In genomic region chr4:66894547-66894946, GRCm38 (mm10) we compare ENCODE assay signal across 13 mouse cellular contexts.
DNase-seq lines count a peak whose midpoint lies in the region; ATAC-seq lines count a peak whose summit lies in the region.
"Had no signal": no experiment of that assay in that cellular context is flagged by ENCODE, and none has a peak within 500 bp of the region (broad histone marks: within the 10 kb centered on the region; RNA-seq: fewer than 3 reads in every experiment).

No protein-coding gene starts in this region.

- DNase-seq in forebrain, embryonic 14.5 days (ENCODE audit: low spot score) = no peak
- DNase-seq in 3134 (ENCODE audit: extremely low read depth, insufficient read length, low spot score) = peak; percentile 70
- peak; percentile 47 for DNase-seq in embryo, embryonic 11 days
- DNase-seq in cerebellum, adult 18-20 months = no peak
- no peak for DNase-seq in spleen, postnatal 10 days (ENCODE audit: low spot score in 2 of 2)
- DNase-seq in left cerebral cortex, postnatal 25 days (ENCODE audit: low spot score in 2 of 2) = no peak
- DNase-seq: gastrocnemius, postnatal 14 days; kidney, adult 11 months; liver, postnatal 0 days had no signal

- 60% methylated on average over 2 of the region's 2 CpGs for WGBS in forebrain, embryonic 13.5 days
- 68% methylated on average over 2 of the region's 2 CpGs for WGBS in forebrain, embryonic 14.5 days
- WGBS in heart, embryonic 13.5 days = 6% methylated on average over 2 of the region's 2 CpGs

- H3K9ac ChIP-seq in forebrain, embryonic 13.5 days = no peak overlapping the region
- no peak overlapping the region for H3K9ac ChIP-seq in forebrain, embryonic 14.5 days (ENCODE audit: low read length)
- no peak overlapping the region for H3K9ac ChIP-seq in heart, embryonic 13.5 days
- H3K9ac ChIP-seq: embryonic facial prominence, embryonic 13.5 days; liver, postnatal 0 days had no signal

- H3K36me3 ChIP-seq in forebrain, embryonic 13.5 days (ENCODE audit: poor library complexity, severe bottlenecking) = no peaks in the 10 kb centered on the region
- H3K36me3 ChIP-seq in forebrain, embryonic 14.5 days (ENCODE audit: control insufficient read depth, insufficient read depth, low read length) = no peaks in the 10 kb centered on the region
- H3K36me3 ChIP-seq in heart, embryonic 13.5 days = no peaks in the 10 kb centered on the region
- H3K36me3 ChIP-seq: embryonic facial prominence, embryonic 13.5 days had no signal

- H3K9me3 ChIP-seq in forebrain, embryonic 13.5 days (replicated peaks) = no peaks in the 10 kb centered on the region
- H3K9me3 ChIP-seq in forebrain, embryonic 14.5 days (replicated peaks; ENCODE audit: control insufficient read depth, low read length) = no peaks in the 10 kb centered on the region
- no peaks in the 10 kb centered on the region for H3K9me3 ChIP-seq in heart, embryonic 13.5 days
- H3K9me3 ChIP-seq: embryonic facial prominence, embryonic 13.5 days had no signal

- H3K27me3 ChIP-seq in forebrain, embryonic 13.5 days = no peaks in the 10 kb centered on the region
- H3K27me3 ChIP-seq in forebrain, embryonic 14.5 days (replicated peaks; ENCODE audit: control insufficient read depth, insufficient read depth, low read length) = no peaks in the 10 kb centered on the region
- no peaks in the 10 kb centered on the region for H3K27me3 ChIP-seq in heart, embryonic 13.5 days (replicated peaks)
- H3K27me3 ChIP-seq: embryonic facial prominence, embryonic 13.5 days had no signal

- H3K4me2 ChIP-seq in forebrain, embryonic 13.5 days = no peak overlapping the region
- H3K4me2 ChIP-seq in forebrain, embryonic 14.5 days (ENCODE audit: low read length) = no peak overlapping the region
- H3K4me2 ChIP-seq in heart, embryonic 13.5 days = peak overlapping the region; percentile 20; the same call in 1 of the 2 replicates
- H3K4me2 ChIP-seq: embryonic facial prominence, embryonic 13.5 days had no signal

- peak; percentile 67; the same call in 1 of the 2 replicates for ATAC-seq in forebrain, embryonic 13.5 days
- no peak for ATAC-seq in forebrain, embryonic 14.5 days
- ATAC-seq in heart, embryonic 13.5 days (ENCODE audit: extremely low read depth, insufficient number of reproducible peaks, low FRiP score, low TSS enrichment) = peak; percentile 63; the same call in 1 of the 2 replicates
- ATAC-seq: liver, postnatal 0 days; midbrain, embryonic 16.5 days had no signal

- no peak overlapping the region for H3K4me3 ChIP-seq in forebrain, embryonic 13.5 days
- no peak overlapping the region for H3K4me3 ChIP-seq in forebrain, embryonic 14.5 days (ENCODE audit: low read depth, low read length)
- no peak overlapping the region for H3K4me3 ChIP-seq in heart, embryonic 13.5 days
- H3K4me3 ChIP-seq: embryonic facial prominence, embryonic 13.5 days had no signal

- no peak overlapping the region for H3K27ac ChIP-seq in forebrain, embryonic 13.5 days
- no peak overlapping the region for H3K27ac ChIP-seq in forebrain, embryonic 14.5 days (ENCODE audit: low read depth, low read length)
- peak overlapping the region; percentile 56; the same call in 1 of the 2 replicates for H3K27ac ChIP-seq in heart, embryonic 13.5 days (replicated peaks)
- H3K27ac ChIP-seq: embryonic facial prominence, embryonic 13.5 days had no signal

- intact Hi-C loops in left cerebral cortex, postnatal 25 days (cut with DNase I) = no loop called here

- H3K4me1 ChIP-seq in forebrain, embryonic 13.5 days = no peaks in the 10 kb centered on the region
- no peaks in the 10 kb centered on the region for H3K4me1 ChIP-seq in forebrain, embryonic 14.5 days (ENCODE audit: control insufficient read depth, insufficient read depth, low read length)
- peaks cover 23% of the 10 kb centered on the region for H3K4me1 ChIP-seq in heart, embryonic 13.5 days
- H3K4me1 ChIP-seq: embryonic facial prominence, embryonic 13.5 days had no signal

Comparison
In these comparisons a context has a peak if more than half of its experiments do, and no peak if none do; other contexts are left out.
1. DNase-seq: peak in 3134 (single experiment) and embryo, embryonic 11 days (single experiment); none in forebrain, embryonic 14.5 days (single experiment), cerebellum, adult 18-20 months (0 of 2), spleen, postnatal 10 days (0 of 2) and left cerebral cortex, postnatal 25 days (0 of 2).